Mouse (Mus musculus) central nervous system, embryonic 11.5 days (tissue): ENCODE data around the gene Ccdc160. TPM values are rescaled to one million over a fixed set of nuclear protein-coding genes. Genes with fewer than 3 reads are reported as not detected.

ENCODE experiments used
- polyA plus RNA-seq: library from polyadenylated mRNA; depleted of rRNA; stranded (reverse); fragments of >200 nt; gene quantifications from 2 replicates; pipeline ENCODE4 v1.2.3, GENCODE M21; 2012; rRNA removed

Gene Ccdc160
- polyA plus RNA-seq, result 2.0 and 7.3 TPM in 2 replicates

DNA sequence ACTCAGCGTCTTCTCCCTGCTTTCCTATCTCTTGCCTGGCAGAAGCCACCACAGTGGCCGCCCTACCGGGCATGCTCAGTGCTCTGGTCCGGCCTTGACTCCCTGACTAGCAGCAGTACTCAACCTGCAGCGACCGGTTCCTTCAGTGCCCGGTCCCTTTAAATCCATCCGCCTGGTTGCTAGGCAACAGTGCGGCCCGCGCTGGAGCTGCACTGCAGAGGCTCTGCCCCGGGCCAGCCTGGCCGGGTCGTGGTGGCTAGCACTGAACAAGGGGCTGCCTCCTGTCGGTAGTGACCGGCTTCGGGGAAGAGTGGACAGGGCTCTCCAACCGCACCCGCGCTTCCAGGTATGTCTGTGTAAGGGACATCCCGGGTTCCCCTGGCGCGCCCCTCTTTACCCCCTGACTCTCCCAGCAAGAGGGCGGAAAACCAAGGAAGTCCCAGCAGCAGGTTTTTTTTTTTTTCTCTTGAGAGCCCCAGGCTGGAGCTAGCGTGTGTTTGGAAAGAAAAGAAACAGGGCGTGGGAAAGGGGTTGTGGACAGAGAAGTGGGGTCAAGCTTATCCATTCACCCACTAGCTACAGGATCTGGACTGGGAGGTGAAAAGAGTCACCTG is at the start of gene Ccdc160:
TSS of gene Ccdc160 (plus strand) at position 221 of the 614 bp plus-strand sequence.

Other genes with a start within 250 kb of the Ccdc160 start
- gene Gpc3, start 177.2 kb upstream of the Ccdc160 start, polyA plus RNA-seq, result 294 and 425 TPM in 2 replicates
- gene Phf6, start 121.1 kb downstream of the Ccdc160 start, polyA plus RNA-seq, result 43.5 and 67.5 TPM in 2 replicates
- gene Hprt, start 196.9 kb downstream of the Ccdc160 start, polyA plus RNA-seq, result 46.3 and 49.7 TPM in 2 replicates